Mouse (Mus musculus) heart, postnatal 0 days (tissue): ENCODE results near the gene Brpf1.

Source experiments
- CTCF ChIP-seq: IDR thresholded peaks from 2 replicates; pipeline ENCODE4 v1.5.1; 2016; ENCODE audit warnings: antibody characterized with exemption, control low read depth, low read depth
- EP300 ChIP-seq: IDR thresholded peaks from 2 replicates; pipeline ENCODE4 v1.6.1; 2016; ENCODE audit warnings: antibody characterized with exemption, low read depth

- TF ChIP-seq CTCF: no peak
- no peak for TF ChIP-seq EP300
These were observed 39.8 kb upstream of the Brpf1 start for GRCm38 (mm10) chr6:113266996-113267655.
